Mouse (Mus musculus) hindbrain, embryonic 11.5 days (tissue): ENCODE data around the gene Ryr1. TPM values are rescaled to one million over a fixed set of nuclear protein-coding genes. Genes with fewer than 3 reads are reported as not detected.

Experiments used
- ATAC-seq: fragments of 200-750 bp; cut with Nextera tagmentation; 2 replicates; pipeline ENCODE4 v1.8.0; 2017; ENCODE audit warnings: mild to moderate bottlenecking, moderate TSS enrichment, moderate library complexity; ENCODE audit not compliant: low FRiP score
- DNase-seq: peaks from one replicate; pipeline ENCODE4 v3.0.0-alpha.2; 2015; ENCODE audit warnings: low spot score
- H3K27ac ChIP-seq: fragments of 300-500 bp; sonication (generic); 2 replicates; pipeline ENCODE4 v1.5.1; 2014; ENCODE audit warnings: mild to moderate bottlenecking, low read depth, low read length
- H3K27me3 ChIP-seq: fragments of 300-500 bp; sonication (generic); 2 replicates; pipeline ENCODE4 v1.6.1; 2014; ENCODE audit warnings: mild to moderate bottlenecking, low read length, moderate library complexity, mixed read lengths; ENCODE audit not compliant: control insufficient read depth, insufficient read depth
- H3K36me3 ChIP-seq: fragments of 300-500 bp; sonication (generic); 2 replicates; pipeline ENCODE4 v1.6.1; 2014; ENCODE audit warnings: mild to moderate bottlenecking, low read length, moderate library complexity, mixed read lengths; ENCODE audit not compliant: control insufficient read depth, insufficient read depth
- H3K4me1 ChIP-seq: fragments of 300-500 bp; sonication (generic); replicated peaks from 2 replicates; pipeline ENCODE4 v1.6.1; 2014; ENCODE audit warnings: low read length, mixed read lengths; ENCODE audit not compliant: control insufficient read depth, insufficient read depth
- H3K4me2 ChIP-seq: fragments of 300-500 bp; sonication (generic); replicated peaks from 2 replicates; pipeline ENCODE4 v1.6.1; 2014; ENCODE audit warnings: mild to moderate bottlenecking, low read depth, low read length
- H3K4me3 ChIP-seq: fragments of 300-500 bp; sonication (generic); 2 replicates; pipeline ENCODE4 v1.5.1; 2014; ENCODE audit warnings: low read depth, low read length
- H3K9ac ChIP-seq: fragments of 300-500 bp; sonication (generic); 2 replicates; pipeline ENCODE4 v1.6.1; 2014; ENCODE audit warnings: low read depth, low read length
- H3K9me3 ChIP-seq: fragments of 300-500 bp; sonication (generic); 2 replicates; pipeline ENCODE4 v1.6.1; 2016; ENCODE audit warnings: low read length; ENCODE audit not compliant: control insufficient read depth
- WGBS: fragments of 180-500 bp; shearing (Covaris S2); extraction: QIAGEN DNeasy Blood & Tissue Kit; methylation state at CpG from one replicate; pipeline ENCODE4 v1.1.7; 2014; 5-methylcytosine and 5-hydroxymethylcytosine counted together
- polyA plus RNA-seq: library from polyadenylated mRNA; unstranded; fragments of >200 nt; fragmentation: Nextera tagmentation; extraction: Ambion mirVana; gene quantifications from 2 replicates; pipeline ENCODE4 v1.2.1, GENCODE M21; 2014

Gene Ryr1
- polyA plus RNA-seq, result 1.1 and 1.5 TPM in 2 replicates

GRCm38 (mm10) chr7:29124970-29125369 is at the start of gene Ryr1:
Gene Ryr1, minus strand, starts transcription at chr7:29125179.
- Histone ChIP-seq H3K27ac (no peak within 1 kb of the TSS), H3K4me2 (peak within 1 kb of the TSS; percentile 71), H3K36me3 (no peaks in the 10 kb centered on the region), H3K27me3 (no peaks in the 10 kb centered on the region), H3K9ac (peak within 1 kb of the TSS; percentile 56), H3K4me1 (peaks cover 2% of the 10 kb centered on the region; the same call in 1 of the 2 replicates), H3K4me3 (peak within 1 kb of the TSS; percentile 30), H3K9me3 (no peaks in the 10 kb centered on the region)
- peak; percentile 75; the same call in 1 of the 2 replicates for ATAC-seq
- peak; percentile 72 for DNase-seq
- whole genome bisulfite sequencing, result under 1% methylated on average over 16 of the region's 16 CpGs

- DNase-seq, result peak; percentile 32
- no peak for ATAC-seq
- WGBS, result 22% methylated on average over 27 of the region's 32 CpGs
- Histone ChIP-seq H3K4me3 (no peak overlapping the region), H3K9me3 (no peaks in the 10 kb centered on the region), H3K4me2 (no peak overlapping the region), H3K4me1 (peaks cover 12% of the 10 kb centered on the region), H3K27ac (no peak overlapping the region), H3K9ac (0 out of 2 replicates have a peak overlapping the region, but pooled peaks have one; percentile 19), H3K27me3 (peaks cover 33% of the 10 kb centered on the region), H3K36me3 (peaks cover 8% of the 10 kb centered on the region; the same call in 1 of the 2 replicates)
Observed at GRCm38 (mm10) chr7:29172390-29173016, 47.5 kb upstream of the Ryr1 start.

GRCm38 (mm10) chr7:29171562-29172097 is 46.7 kb upstream of the Ryr1 start:
- WGBS, result 7% methylated on average over 34 of the region's 34 CpGs
- Histone ChIP-seq H3K27ac (no peak overlapping the region), H3K36me3 (peaks cover 8% of the 10 kb centered on the region; the same call in 1 of the 2 replicates), H3K9me3 (no peaks in the 10 kb centered on the region), H3K4me3 (peak overlapping the region; percentile 73), H3K4me1 (peaks cover 12% of the 10 kb centered on the region), H3K9ac (peak overlapping the region; percentile 40), H3K27me3 (peaks cover 35% of the 10 kb centered on the region), H3K4me2 (peak overlapping the region; percentile 81)
- DNase-seq (peak; percentile 35), ATAC-seq (no peak)

- peak overlapping the region; percentile 81 for H3K4me2 ChIP-seq
- ATAC-seq (no peak), DNase-seq (peak; percentile 57)
Observed at GRCm38 (mm10) chr7:29170755-29171561, 46.0 kb upstream of the Ryr1 start.

GRCm38 (mm10) chr7:29170066-29170754 is 45.2 kb upstream of the Ryr1 start, which contains the start of the genes Ggn and Spred3:
Gene Ggn, plus strand, starts transcription at chr7:29170210.
Gene Spred3, minus strand, starts transcription at chr7:29170411.
- Histone ChIP-seq H3K27ac (peak within 1 kb of the TSS; percentile 66; the same call in 1 of the 2 replicates), H3K4me1 (peaks cover 12% of the 10 kb centered on the region), H3K9me3 (no peaks in the 10 kb centered on the region), H3K9ac (peak within 1 kb of the TSS; percentile 70), H3K27me3 (peaks cover 35% of the 10 kb centered on the region), H3K4me2 (peak within 1 kb of the TSS; percentile 81), H3K36me3 (peaks cover 8% of the 10 kb centered on the region; the same call in 1 of the 2 replicates), H3K4me3 (peak within 1 kb of the TSS; percentile 73)
- 0% methylated on average over 30 of the region's 30 CpGs for WGBS
- ATAC-seq (peak; percentile 53), DNase-seq (peak; percentile 77)

More at GRCm38 (mm10) chr7:29170755-29171561, 46.0 kb upstream of the Ryr1 start:
- 1% methylated on average over 42 of the region's 43 CpGs for WGBS
- Histone ChIP-seq H3K27ac (0 out of 2 replicates have a peak overlapping the region, but pooled peaks have one; percentile 17), H3K4me1 (peaks cover 12% of the 10 kb centered on the region), H3K27me3 (peaks cover 35% of the 10 kb centered on the region), H3K36me3 (peaks cover 8% of the 10 kb centered on the region; the same call in 1 of the 2 replicates), H3K4me3 (peak overlapping the region; percentile 73), H3K9me3 (no peaks in the 10 kb centered on the region), H3K9ac (peak overlapping the region; percentile 40)

GRCm38 (mm10) chr7:29169231-29170065 is 44.5 kb upstream of the Ryr1 start:
- Histone ChIP-seq H3K36me3 (peaks cover 8% of the 10 kb centered on the region; the same call in 1 of the 2 replicates), H3K4me1 (peaks cover 12% of the 10 kb centered on the region), H3K9me3 (no peaks in the 10 kb centered on the region), H3K27me3 (peaks cover 35% of the 10 kb centered on the region), H3K27ac (peak overlapping the region; percentile 66; the same call in 1 of the 2 replicates), H3K4me2 (peak overlapping the region; percentile 81), H3K4me3 (peak overlapping the region; percentile 73), H3K9ac (peak overlapping the region; percentile 70)
- WGBS, result 0% methylated on average over 31 of the region's 39 CpGs
- ATAC-seq, result peak; percentile 81
- DNase-seq, result peak; percentile 88

GRCm38 (mm10) chr7:29168791-29169230 is 43.8 kb upstream of the Ryr1 start:
- 0% methylated on average over 14 of the region's 14 CpGs for WGBS
- peak; percentile 74 for DNase-seq
- Histone ChIP-seq H3K4me1 (peaks cover 12% of the 10 kb centered on the region), H3K27me3 (peaks cover 30% of the 10 kb centered on the region), H3K4me2 (peak overlapping the region; percentile 81), H3K36me3 (peaks cover 7% of the 10 kb centered on the region; the same call in 1 of the 2 replicates), H3K27ac (peak overlapping the region; percentile 66; the same call in 1 of the 2 replicates), H3K9ac (peak overlapping the region; percentile 70), H3K4me3 (peak overlapping the region; percentile 73), H3K9me3 (no peaks in the 10 kb centered on the region)
- peak; percentile 15; the same call in 1 of the 2 replicates for ATAC-seq
